Mouse (Mus musculus): ENCODE data around the gene Cfap36. TPM values are rescaled to one million over a fixed set of nuclear protein-coding genes. Genes with fewer than 3 reads are reported as not detected.

Cfap36 gene
- 100 to 1,000 TPM; 119 to 123 TPM for total RNA-seq (2021)
- long read RNA-seq, experiment 1, transcript Cfap36-201 (10 exons, 1,664 nt): major isoform, 106 of 116 reads
- long read RNA-seq, experiment 1, partial matches to known transcripts: 0 of 116 reads
- long read RNA-seq, experiment 1, other reads (novel, unspliced or antisense): 7 of 116 reads
- long read RNA-seq, experiment 2, transcript Cfap36-201 (10 exons, 1,664 nt): major isoform, 147 of 161 reads
- long read RNA-seq, experiment 2, transcript Cfap36-205 (3 exons, 456 nt): minor isoform, 5 of 161 reads
- long read RNA-seq, experiment 2, partial matches to known transcripts: 4 of 161 reads
- long read RNA-seq, experiment 2, other reads (novel, unspliced or antisense): 5 of 161 reads

GRCm38 (mm10) chr11:29246883-29247650 is at the start of gene Cfap36:
Gene Cfap36, minus strand, starts transcription at chr11:29247409.
- peak; percentile 88 to 96 for DNase-seq (ENCODE audit: low spot score in 2 of 2)

GRCm38 (mm10) chr11:29287305-29287704 is 40.1 kb upstream of the Cfap36 start:
- DNase-seq (ENCODE audit: low spot score in 2 of 2): no peak

GRCm38 (mm10) chr11:29286040-29286439 is 38.8 kb upstream of the Cfap36 start:
- DNase-seq (ENCODE audit: low spot score in 2 of 2): no peak

GRCm38 (mm10) chr11:29274758-29275157 is 27.5 kb upstream of the Cfap36 start:
- DNase-seq (ENCODE audit: low spot score in 2 of 2): no peak

GRCm38 (mm10) chr11:29267824-29268223 is 20.6 kb upstream of the Cfap36 start:
- peak; percentile 19 to 62 for DNase-seq (ENCODE audit: low spot score in 2 of 2)

GRCm38 (mm10) chr11:29254643-29255042 is 7.4 kb upstream of the Cfap36 start:
- no peak for DNase-seq (ENCODE audit: low spot score in 2 of 2)

- no peak for DNase-seq (ENCODE audit: low spot score in 2 of 2)
Measured at GRCm38 (mm10) chr11:29248386-29248785, 1.2 kb upstream of the Cfap36 start.

GRCm38 (mm10) chr11:29247725-29248124 is 516 bp upstream of the Cfap36 start:
- DNase-seq (ENCODE audit: low spot score in 2 of 2): no peak

GRCm38 (mm10) chr11:29245988-29246387 is 1.2 kb downstream of the Cfap36 start:
- DNase-seq (ENCODE audit: low spot score in 2 of 2): no peak

GRCm38 (mm10) chr11:29241961-29242360 is 5.2 kb downstream of the Cfap36 start:
- no peak for DNase-seq (ENCODE audit: low spot score in 2 of 2)

GRCm38 (mm10) chr11:29239353-29239752 is 7.9 kb downstream of the Cfap36 start:
- no peak for DNase-seq (ENCODE audit: low spot score in 2 of 2)

GRCm38 (mm10) chr11:29238551-29238950 is 8.7 kb downstream of the Cfap36 start:
- DNase-seq (ENCODE audit: low spot score in 2 of 2): no peak

- no peak for DNase-seq (ENCODE audit: low spot score in 2 of 2)
Measured at GRCm38 (mm10) chr11:29238047-29238446, 9.2 kb downstream of the Cfap36 start.

- no peak for DNase-seq (ENCODE audit: low spot score in 2 of 2)
Measured at GRCm38 (mm10) chr11:29237364-29237763, 9.8 kb downstream of the Cfap36 start.

GRCm38 (mm10) chr11:29233569-29233968 is 13.6 kb downstream of the Cfap36 start:
- no peak for DNase-seq (ENCODE audit: low spot score in 2 of 2)

GRCm38 (mm10) chr11:29228957-29229356 is 18.3 kb downstream of the Cfap36 start:
- no peak for DNase-seq (ENCODE audit: low spot score in 2 of 2)

- no peak for DNase-seq (ENCODE audit: low spot score in 2 of 2)
Measured at GRCm38 (mm10) chr11:29224754-29225153, 22.5 kb downstream of the Cfap36 start.

- no peak for DNase-seq (ENCODE audit: low spot score in 2 of 2)
Measured at GRCm38 (mm10) chr11:29222310-29222709, 24.9 kb downstream of the Cfap36 start.

GRCm38 (mm10) chr11:29219055-29219454 is 28.2 kb downstream of the Cfap36 start:
- DNase-seq (ENCODE audit: low spot score in 2 of 2): no peak

GRCm38 (mm10) chr11:29216196-29216595 is 31.0 kb downstream of the Cfap36 start:
- no peak for DNase-seq (ENCODE audit: low spot score in 2 of 2)

- no peak for DNase-seq (ENCODE audit: low spot score in 2 of 2)
Measured at GRCm38 (mm10) chr11:29209774-29210173, 37.4 kb downstream of the Cfap36 start.

- no peak for DNase-seq (ENCODE audit: low spot score in 2 of 2)
Measured at GRCm38 (mm10) chr11:29203653-29204052, 43.6 kb downstream of the Cfap36 start.

All from layer of hippocampus, postnatal 14 days (tissue).